Mouse (Mus musculus): ENCODE results near the gene Pnma1. TPM values are rescaled to one million over a fixed set of nuclear protein-coding genes. Genes with fewer than 3 reads are reported as not detected.

Gene Pnma1
- polyA plus RNA-seq, 1 experiment from 2014 or later = 5.5 TPM

GRCm38 (mm10) chr12:84187752-84188601 lies 39.7 kb upstream of the Pnma1 start:
- no peak overlapping the region for H3K4me2 ChIP-seq (replicated peaks)
- H3K27me3 ChIP-seq = no peaks in the 10 kb centered on the region
- WGBS = 84% methylated on average over 15 of the region's 15 CpGs
- peaks cover 65% of the 10 kb centered on the region for H3K4me1 ChIP-seq (replicated peaks)
- no peak for ATAC-seq
- peak overlapping the region; percentile 27; the same call in 1 of the 2 replicates for H3K27ac ChIP-seq
- no peaks in the 10 kb centered on the region for H3K9me3 ChIP-seq
- H3K9ac ChIP-seq (replicated peaks) = no peak overlapping the region
- H3K4me3 ChIP-seq (replicated peaks) = no peak overlapping the region
- no peaks in the 10 kb centered on the region for H3K36me3 ChIP-seq

- no peak overlapping the region for H3K27ac ChIP-seq
- peaks cover 59% of the 10 kb centered on the region for H3K4me1 ChIP-seq (replicated peaks)
- H3K4me2 ChIP-seq (replicated peaks) = no peak overlapping the region
- ATAC-seq = no peak; the same call in 1 of the 2 replicates
- H3K36me3 ChIP-seq = no peaks in the 10 kb centered on the region
- no peaks in the 10 kb centered on the region for H3K27me3 ChIP-seq
- WGBS = 69% methylated on average over 5 of the region's 5 CpGs
- H3K9ac ChIP-seq (replicated peaks) = no peak overlapping the region
- H3K9me3 ChIP-seq = no peaks in the 10 kb centered on the region
- no peak overlapping the region for H3K4me3 ChIP-seq (replicated peaks)
Observed at GRCm38 (mm10) chr12:84186950-84187349, 38.7 kb upstream of the Pnma1 start.

DNA sequence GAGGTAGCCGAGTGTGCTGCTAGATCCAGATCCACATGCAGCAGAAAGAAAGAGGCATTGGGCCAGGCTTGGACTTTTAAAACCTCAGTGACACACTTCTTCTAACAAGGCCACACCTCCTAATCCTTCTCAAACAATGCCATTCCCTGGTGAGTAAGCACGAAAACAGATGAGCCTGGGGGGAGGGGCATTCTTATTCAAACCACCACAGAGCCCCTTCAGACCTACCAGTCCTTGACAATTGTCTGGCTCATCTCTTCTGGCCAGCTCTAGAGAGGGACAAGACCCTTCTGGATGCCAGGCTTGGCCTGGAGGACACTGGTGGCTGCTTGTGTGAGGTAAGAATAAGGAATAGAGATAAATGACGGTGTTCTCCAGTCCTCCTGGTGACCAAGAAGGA lies 38.2 kb upstream of the Pnma1 start:
- Histone ChIP-seq H3K4me1 (replicated peaks) (peaks cover 59% of the 10 kb centered on the region), H3K36me3 (no peaks in the 10 kb centered on the region), H3K4me3 (replicated peaks) (no peak overlapping the region), H3K9ac (replicated peaks) (no peak overlapping the region), H3K9me3 (no peaks in the 10 kb centered on the region), H3K27me3 (no peaks in the 10 kb centered on the region), H3K27ac (no peak overlapping the region), H3K4me2 (replicated peaks) (no peak overlapping the region)
- WGBS = 60% methylated on average over 3 of the region's 3 CpGs
- ATAC-seq = no peak

DNA sequence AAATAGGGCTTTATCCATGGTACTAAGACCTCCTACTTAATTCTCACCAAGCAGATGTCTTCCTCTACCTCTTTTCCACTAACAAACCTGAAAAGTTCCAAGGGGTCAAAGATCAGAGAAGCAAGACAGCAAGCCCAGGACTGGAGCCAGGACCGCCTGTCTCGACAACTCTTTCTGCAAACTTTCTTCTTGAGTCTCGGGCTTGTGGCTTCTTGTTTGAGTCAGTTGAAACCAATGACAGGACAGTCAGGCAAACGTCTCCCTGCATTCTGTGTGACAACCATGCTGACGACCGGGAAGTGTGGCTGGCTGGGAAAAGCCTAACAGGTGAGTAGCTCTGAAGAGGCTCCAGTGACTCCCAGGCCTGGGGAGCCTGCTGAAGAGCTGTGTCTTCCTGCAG lies 37.3 kb upstream of the Pnma1 start:
- no peak overlapping the region for H3K4me2 ChIP-seq (replicated peaks)
- no peak overlapping the region for H3K27ac ChIP-seq
- no peak overlapping the region for H3K9ac ChIP-seq (replicated peaks)
- peaks cover 59% of the 10 kb centered on the region for H3K4me1 ChIP-seq (replicated peaks)
- ATAC-seq = no peak
- no peaks in the 10 kb centered on the region for H3K9me3 ChIP-seq
- 73% methylated on average over 6 of the region's 6 CpGs for WGBS
- H3K27me3 ChIP-seq = no peaks in the 10 kb centered on the region
- no peak overlapping the region for H3K4me3 ChIP-seq (replicated peaks)
- H3K36me3 ChIP-seq = no peaks in the 10 kb centered on the region

DNA sequence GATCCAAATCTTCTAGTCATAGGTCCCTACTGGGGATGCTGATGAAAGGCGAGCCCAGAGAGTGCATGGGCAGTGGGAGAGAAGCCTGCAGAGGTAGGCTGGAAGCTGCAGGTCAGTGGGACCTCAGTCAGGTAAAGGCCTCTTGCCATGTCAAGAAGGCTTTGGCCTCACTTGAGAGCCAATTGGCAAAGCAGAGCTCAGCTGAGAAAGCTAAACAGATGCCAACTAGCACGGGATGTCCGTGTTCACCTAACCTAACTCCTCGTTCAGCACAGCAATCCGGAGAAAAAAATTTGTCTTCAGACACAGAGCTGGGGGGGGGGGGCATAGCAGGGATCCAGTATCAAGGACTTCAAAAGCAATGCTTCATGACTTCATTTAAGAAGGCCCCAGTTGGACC lies 36.7 kb upstream of the Pnma1 start:
- no peak overlapping the region for H3K9ac ChIP-seq (replicated peaks)
- 85% methylated on average over 5 of the region's 5 CpGs for WGBS
- peaks cover 59% of the 10 kb centered on the region for H3K4me1 ChIP-seq (replicated peaks)
- H3K4me3 ChIP-seq (replicated peaks) = no peak overlapping the region
- H3K36me3 ChIP-seq = no peaks in the 10 kb centered on the region
- H3K27me3 ChIP-seq = no peaks in the 10 kb centered on the region
- no peak for ATAC-seq
- no peaks in the 10 kb centered on the region for H3K9me3 ChIP-seq
- no peak overlapping the region for H3K27ac ChIP-seq
- H3K4me2 ChIP-seq (replicated peaks) = no peak overlapping the region

GRCm38 (mm10) chr12:84181999-84182398 lies 33.7 kb upstream of the Pnma1 start:
- no peaks in the 10 kb centered on the region for H3K9me3 ChIP-seq
- peaks cover 52% of the 10 kb centered on the region for H3K4me1 ChIP-seq (replicated peaks)
- H3K4me2 ChIP-seq (replicated peaks) = peak overlapping the region; percentile 9; the same call in 1 of the 2 replicates

GRCm38 (mm10) chr12:84180701-84181435 lies 32.6 kb upstream of the Pnma1 start:
- no peaks in the 10 kb centered on the region for H3K9me3 ChIP-seq
- H3K4me3 ChIP-seq (replicated peaks) = no peak overlapping the region
- H3K9ac ChIP-seq (replicated peaks) = 0 out of 2 replicates have a peak overlapping the region, but pooled peaks have one; percentile 24
- 65% methylated on average over 8 of the region's 8 CpGs for WGBS
- H3K4me1 ChIP-seq (replicated peaks) = peaks cover 59% of the 10 kb centered on the region
- H3K4me2 ChIP-seq (replicated peaks) = no peak overlapping the region
- H3K27me3 ChIP-seq = no peaks in the 10 kb centered on the region
- no peaks in the 10 kb centered on the region for H3K36me3 ChIP-seq
- ATAC-seq = peak; percentile 86
- peak overlapping the region; percentile 74 for H3K27ac ChIP-seq

More at GRCm38 (mm10) chr12:84181999-84182398, 33.7 kb upstream of the Pnma1 start:
- 73% methylated on average over 6 of the region's 6 CpGs for WGBS
- ATAC-seq = no peak
- no peaks in the 10 kb centered on the region for H3K27me3 ChIP-seq
- H3K36me3 ChIP-seq = no peaks in the 10 kb centered on the region
- H3K27ac ChIP-seq = 0 out of 2 replicates have a peak overlapping the region, but pooled peaks have one; percentile 74
- no peak overlapping the region for H3K9ac ChIP-seq (replicated peaks)
- no peak overlapping the region for H3K4me3 ChIP-seq (replicated peaks)

- H3K4me2 ChIP-seq (replicated peaks) = no peak overlapping the region
- no peaks in the 10 kb centered on the region for H3K36me3 ChIP-seq
- H3K9ac ChIP-seq (replicated peaks) = no peak overlapping the region
- H3K27me3 ChIP-seq = no peaks in the 10 kb centered on the region
- no peak for ATAC-seq
- 63% methylated on average over 3 of the region's 3 CpGs for WGBS
- peak overlapping the region; percentile 74; the same call in 1 of the 2 replicates for H3K27ac ChIP-seq
- no peak overlapping the region for H3K4me3 ChIP-seq (replicated peaks)
- no peaks in the 10 kb centered on the region for H3K9me3 ChIP-seq
- peaks cover 61% of the 10 kb centered on the region for H3K4me1 ChIP-seq (replicated peaks)
Observed at GRCm38 (mm10) chr12:84180090-84180489, 31.8 kb upstream of the Pnma1 start.

- 67% methylated on average over 10 of the region's 10 CpGs for WGBS
- H3K4me3 ChIP-seq (replicated peaks) = no peak overlapping the region
Observed at GRCm38 (mm10) chr12:84178652-84179445, 30.6 kb upstream of the Pnma1 start.

DNA sequence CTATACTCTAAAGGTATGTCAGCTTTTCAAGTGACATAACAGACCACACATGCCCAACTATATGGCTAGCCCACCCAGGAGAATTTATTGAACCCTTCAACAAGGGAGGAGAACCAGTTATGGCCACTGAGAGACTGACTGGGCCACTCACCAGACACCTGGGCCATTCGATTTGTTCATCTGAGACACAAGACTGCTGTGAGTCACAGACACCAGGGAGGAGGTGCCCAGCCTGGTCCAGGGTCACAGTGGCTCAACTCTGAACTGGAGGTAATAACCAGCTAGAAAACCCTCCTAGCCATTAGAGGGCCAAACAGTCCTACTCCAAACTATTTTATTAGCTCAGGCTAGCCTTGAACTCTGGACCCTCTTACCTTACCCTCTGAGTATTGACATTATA lies 29.8 kb upstream of the Pnma1 start:
- no peaks in the 10 kb centered on the region for H3K9me3 ChIP-seq
- H3K4me2 ChIP-seq (replicated peaks) = no peak overlapping the region
- 58% methylated on average over 1 of the region's 1 CpGs for WGBS
- H3K27ac ChIP-seq = no peak overlapping the region
- no peak overlapping the region for H3K9ac ChIP-seq (replicated peaks)
- no peak for ATAC-seq
- no peak overlapping the region for H3K4me3 ChIP-seq (replicated peaks)
- H3K36me3 ChIP-seq = peaks cover 10% of the 10 kb centered on the region
- H3K27me3 ChIP-seq = no peaks in the 10 kb centered on the region
- peaks cover 64% of the 10 kb centered on the region for H3K4me1 ChIP-seq (replicated peaks)

More at GRCm38 (mm10) chr12:84178652-84179445, 30.6 kb upstream of the Pnma1 start:
- Histone ChIP-seq H3K9ac (replicated peaks) (no peak overlapping the region; the same call in 1 of the 2 replicates), H3K27ac (no peak overlapping the region), H3K4me1 (replicated peaks) (peaks cover 64% of the 10 kb centered on the region), H3K27me3 (no peaks in the 10 kb centered on the region), H3K4me2 (replicated peaks) (no peak overlapping the region), H3K36me3 (peaks cover 2% of the 10 kb centered on the region), H3K9me3 (no peaks in the 10 kb centered on the region)
- ATAC-seq = no peak

GRCm38 (mm10) chr12:84176886-84177765 lies 28.8 kb upstream of the Pnma1 start:
- WGBS = 39% methylated on average over 6 of the region's 6 CpGs

More at GRCm38 (mm10) chr12:84176886-84177765, 28.8 kb upstream of the Pnma1 start:
- Histone ChIP-seq H3K9me3 (no peaks in the 10 kb centered on the region), H3K9ac (replicated peaks) (peak overlapping the region; percentile 78; the same call in 1 of the 2 replicates), H3K4me3 (replicated peaks) (no peak overlapping the region), H3K4me1 (replicated peaks) (peaks cover 63% of the 10 kb centered on the region), H3K4me2 (replicated peaks) (peak overlapping the region; percentile 72), H3K36me3 (peaks cover 17% of the 10 kb centered on the region), H3K27ac (peak overlapping the region; percentile 94), H3K27me3 (no peaks in the 10 kb centered on the region)
- ATAC-seq = no peak

All from midbrain, embryonic 13.5 days (tissue).